Mouse (Mus musculus): Measurements from ENCODE around the gene Usp37. TPM values are rescaled to one million over a fixed set of nuclear protein-coding genes. Genes with fewer than 3 reads are reported as not detected.

Gene Usp37
- polyA plus RNA-seq, 1 experiment from 2014 or later: 33.2 TPM

MicroRNAs within 50 kb of the gene (microRNA counts, 519-probe panel; counts per million panel counts)
- microRNA mmu-miR-26b: 2,943 counts per million, percentile 76 among the panel's probes with 10 or more counts

Small RNAs within 50 kb of the gene (microRNA-seq; reads per million reads assigned to microRNA genes)
- gene Gm25035 (not detected), gene Mir26b (29,098 reads per million, percentile 98 among the genes with 10 or more reads in this experiment)

Other genes starting within 250 kb of the Usp37 start
- 25.6 and 31.2 TPM in 2 replicates for gene Tmbim1, start 238.7 kb downstream of the Usp37 start, polyA plus RNA-seq (2015; fragmentation: Nextera tagmentation; extraction: Ambion mirVana)
- 0.67 and 0.82 TPM in 2 replicates for gene Catip, start 182.2 kb downstream of the Usp37 start, polyA plus RNA-seq (2015; fragmentation: Nextera tagmentation; extraction: Ambion mirVana)
- 3.8 and 5.9 TPM in 2 replicates for gene Slc11a1, start 169.1 kb downstream of the Usp37 start, polyA plus RNA-seq (2015; fragmentation: Nextera tagmentation; extraction: Ambion mirVana)
- 81.1 and 82.0 TPM in 2 replicates for gene Ctdsp1, start 152.8 kb downstream of the Usp37 start, polyA plus RNA-seq (2015; fragmentation: Nextera tagmentation; extraction: Ambion mirVana)
- gene Vil1, start 134.9 kb downstream of the Usp37 start, polyA plus RNA-seq (2015; fragmentation: Nextera tagmentation; extraction: Ambion mirVana): 11.5 and 12.3 TPM in 2 replicates
- 71.9 and 72.3 TPM in 2 replicates for gene Cnot9, start 38.2 kb downstream of the Usp37 start, polyA plus RNA-seq (2015; fragmentation: Nextera tagmentation; extraction: Ambion mirVana)
- 0.53 and 1.3 TPM in 2 replicates for gene Plcd4, start 1.4 kb downstream of the Usp37 start, polyA plus RNA-seq (2015; fragmentation: Nextera tagmentation; extraction: Ambion mirVana)
- 7.5 and 8.4 TPM in 2 replicates for gene Zfp142, start 44.0 kb upstream of the Usp37 start, polyA plus RNA-seq (2015; fragmentation: Nextera tagmentation; extraction: Ambion mirVana)
- gene Bcs1l, start 44.0 kb upstream of the Usp37 start, polyA plus RNA-seq (2015; fragmentation: Nextera tagmentation; extraction: Ambion mirVana): 15.7 and 17.8 TPM in 2 replicates
- gene Rnf25, start 57.1 kb upstream of the Usp37 start, polyA plus RNA-seq (2015; fragmentation: Nextera tagmentation; extraction: Ambion mirVana): 40.7 and 43.4 TPM in 2 replicates
- 7.6 and 8.8 TPM in 2 replicates for gene Stk36, start 57.2 kb upstream of the Usp37 start, polyA plus RNA-seq (2015; fragmentation: Nextera tagmentation; extraction: Ambion mirVana)
- 17.4 and 19.5 TPM in 2 replicates for gene Ttll4, start 117.5 kb upstream of the Usp37 start, polyA plus RNA-seq (2015; fragmentation: Nextera tagmentation; extraction: Ambion mirVana)
- 7.2 and 7.6 TPM in 2 replicates for gene Cyp27a1, start 169.3 kb upstream of the Usp37 start, polyA plus RNA-seq (2015; fragmentation: Nextera tagmentation; extraction: Ambion mirVana)
- gene Prkag3, start 204.9 kb upstream of the Usp37 start, polyA plus RNA-seq (2015; fragmentation: Nextera tagmentation; extraction: Ambion mirVana): 0.44 and 0.73 TPM in 2 replicates
- gene Wnt6, start 227.6 kb upstream of the Usp37 start, polyA plus RNA-seq (2015; fragmentation: Nextera tagmentation; extraction: Ambion mirVana): 2.0 and 2.3 TPM in 2 replicates
- 0.43 and 0.89 TPM in 2 replicates for gene Wnt10a, start 247.2 kb upstream of the Usp37 start, polyA plus RNA-seq (2015; fragmentation: Nextera tagmentation; extraction: Ambion mirVana)

Data from kidney, embryonic 15.5 days (tissue).